Mouse (Mus musculus): ENCODE measurements around the gene Rps10.
A peak's percentile ranks its signal among the peaks of the same experiment; 100 is the strongest.

Gene Rps10

DNA sequence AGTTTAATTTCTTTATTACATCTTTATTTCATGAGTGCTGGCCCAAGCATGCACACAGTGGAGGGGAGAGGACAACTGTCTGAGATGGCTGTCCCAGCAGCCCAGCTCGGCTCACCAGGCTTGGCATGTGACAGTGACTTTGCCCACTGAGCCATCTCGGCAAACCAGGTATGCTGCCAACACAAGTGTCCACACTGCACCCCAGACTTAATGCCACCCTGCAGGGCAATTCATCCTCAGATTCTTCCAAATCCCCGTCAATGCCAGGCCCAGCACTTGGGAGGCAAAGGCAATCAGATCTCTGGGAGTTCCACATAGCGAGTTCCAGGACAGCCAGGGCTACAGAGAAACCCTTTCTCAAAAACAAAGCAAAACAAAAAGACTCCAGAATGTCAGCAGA is 23.5 kb downstream of the Rps10 start:
- DNase-seq (ENCODE audit: low spot score in 2 of 2) = no peak

GRCm38 (mm10) chr17:27611994-27612393 is 24.5 kb downstream of the Rps10 start:
- DNase-seq (ENCODE audit: low spot score in 2 of 2) = no peak

GRCm38 (mm10) chr17:27611519-27611884 is 25.0 kb downstream of the Rps10 start:
- DNase-seq (ENCODE audit: low spot score in 2 of 2) = no peak

- DNase-seq (ENCODE audit: low spot score in 2 of 2) = peak; percentile 83 to 91
Measured at GRCm38 (mm10) chr17:27610679-27611518, 25.6 kb downstream of the Rps10 start.

DNA sequence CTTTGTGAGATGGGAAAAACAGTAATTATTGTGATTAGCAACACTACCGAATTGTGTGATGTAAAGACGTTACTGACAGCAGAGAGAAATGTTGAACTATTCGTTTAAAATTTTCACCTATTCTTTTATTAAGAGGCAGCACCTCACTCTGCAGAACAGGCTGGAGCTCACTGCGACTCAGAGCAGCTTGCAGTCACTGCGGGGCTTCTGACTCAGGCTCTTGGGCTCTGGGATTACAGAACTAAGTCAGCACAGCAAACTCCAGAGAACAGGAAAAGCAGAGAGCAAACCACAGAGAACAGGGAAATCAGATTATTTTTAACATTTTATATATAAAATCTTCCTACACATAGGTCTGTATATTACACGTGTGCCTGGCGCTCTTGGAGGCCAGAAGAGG is 26.9 kb downstream of the Rps10 start:
- DNase-seq (ENCODE audit: low spot score in 2 of 2) = no peak

GRCm38 (mm10) chr17:27603522-27604234 is 32.8 kb downstream of the Rps10 start:
- DNase-seq (ENCODE audit: low spot score in 2 of 2) = peak in 1 of 2 experiments; percentile 54

- DNase-seq (ENCODE audit: low spot score in 2 of 2) = no peak
Measured at GRCm38 (mm10) chr17:27603036-27603435, 33.4 kb downstream of the Rps10 start.

- no peak for DNase-seq (ENCODE audit: low spot score in 2 of 2)
Measured at GRCm38 (mm10) chr17:27600869-27601268, 35.6 kb downstream of the Rps10 start.

DNA sequence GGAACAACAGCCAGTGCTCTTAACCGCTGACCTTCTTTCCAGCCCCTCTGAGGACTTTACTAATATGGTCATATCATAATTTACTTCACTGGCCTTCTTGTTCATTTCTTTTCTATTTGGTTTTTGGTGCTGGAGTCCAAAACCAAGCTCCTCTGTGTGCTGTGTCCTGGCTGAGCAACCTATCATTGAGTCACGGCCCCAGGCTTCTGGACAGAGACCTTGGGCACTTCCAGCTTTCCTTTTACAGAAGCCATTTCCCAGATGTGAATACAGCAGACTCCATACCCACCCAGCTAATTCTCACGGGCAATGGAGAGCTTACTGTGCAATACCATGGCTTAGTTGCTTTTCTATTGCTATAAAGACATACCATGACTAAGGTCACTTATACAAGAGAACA is 36.2 kb downstream of the Rps10 start:
- no peak for DNase-seq (ENCODE audit: low spot score in 2 of 2)

DNA sequence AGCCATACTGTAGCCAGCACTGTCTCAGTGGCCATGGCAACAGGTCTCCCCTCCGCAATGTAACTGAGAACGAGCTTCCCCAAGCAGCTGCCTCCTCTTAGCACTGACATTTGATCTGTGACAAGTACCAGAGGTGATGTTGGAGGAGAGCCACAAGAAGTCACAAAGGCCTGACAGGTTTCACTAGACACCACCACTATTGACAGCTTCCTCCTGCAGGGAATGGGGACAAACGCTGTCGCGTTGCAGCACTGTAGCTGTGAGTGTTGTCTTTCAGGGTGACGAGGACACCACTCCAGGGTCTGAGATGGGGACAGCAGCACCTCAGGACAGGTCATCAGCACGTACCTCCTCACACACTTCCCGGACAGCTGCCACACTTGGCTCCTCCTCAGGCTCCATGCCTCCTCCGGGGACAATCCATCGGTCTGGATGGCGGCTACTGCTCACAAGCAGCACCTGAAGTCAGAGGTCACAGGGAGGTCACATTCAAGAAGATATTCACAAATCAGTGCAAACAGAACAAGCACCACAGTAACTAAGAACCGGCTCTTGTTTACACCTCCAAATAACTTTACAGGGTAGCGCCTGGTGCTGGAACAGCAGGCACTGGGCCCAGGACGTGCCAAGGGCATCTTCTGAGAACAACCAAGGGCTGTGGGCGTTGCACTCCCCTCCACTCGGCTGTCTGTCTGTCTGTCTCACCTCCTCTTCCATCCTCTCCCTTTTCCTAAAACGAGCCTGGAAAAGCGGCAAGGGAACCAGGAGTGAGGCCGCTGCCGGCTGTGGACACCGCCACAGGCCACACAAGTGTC is 39.9 kb downstream of the Rps10 start:
- no peak for DNase-seq (ENCODE audit: low spot score in 2 of 2)

- no peak for DNase-seq (ENCODE audit: low spot score in 2 of 2)
Measured at GRCm38 (mm10) chr17:27595659-27596375, 40.7 kb downstream of the Rps10 start.

GRCm38 (mm10) chr17:27592565-27592910 is 43.9 kb downstream of the Rps10 start:
- DNase-seq (ENCODE audit: low spot score in 2 of 2) = no peak

DNA sequence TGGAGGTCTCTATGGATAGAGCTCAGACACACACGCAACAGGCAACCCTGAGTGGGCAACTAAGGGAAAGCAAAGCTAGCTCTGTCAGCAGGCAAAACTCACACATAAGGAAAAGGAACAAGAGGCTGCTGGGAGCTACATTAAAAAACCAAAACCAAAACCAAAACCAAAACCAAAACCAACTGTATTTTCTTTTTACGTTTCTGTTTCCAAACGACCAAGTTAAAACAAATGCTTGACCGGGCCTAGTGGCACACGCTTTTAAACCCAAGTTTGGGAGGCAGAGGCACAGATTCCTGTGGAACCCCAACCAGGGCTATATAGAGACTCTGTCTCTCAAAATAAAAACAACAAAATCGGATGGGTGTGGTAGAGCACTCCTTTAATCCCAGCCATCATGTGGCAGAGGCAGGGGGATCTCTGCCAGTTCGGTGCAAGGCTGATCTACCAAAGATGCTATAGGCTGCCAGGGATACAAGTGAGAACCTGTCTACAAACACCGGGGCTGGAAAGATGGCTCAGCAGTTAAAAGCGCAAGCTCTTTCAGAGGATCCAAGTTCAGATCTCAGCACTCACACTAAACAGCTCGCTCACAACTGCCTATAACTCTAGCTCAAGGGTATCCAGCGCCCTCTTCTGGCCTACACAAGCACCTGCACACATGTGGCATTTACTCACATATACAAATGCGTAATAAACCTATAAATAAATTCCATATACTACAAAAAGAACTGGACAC is 44.5 kb downstream of the Rps10 start:
- DNase-seq (ENCODE audit: low spot score in 2 of 2) = no peak

- DNase-seq (ENCODE audit: low spot score in 2 of 2) = no peak
Measured at GRCm38 (mm10) chr17:27588231-27588630, 48.2 kb downstream of the Rps10 start.

DNA sequence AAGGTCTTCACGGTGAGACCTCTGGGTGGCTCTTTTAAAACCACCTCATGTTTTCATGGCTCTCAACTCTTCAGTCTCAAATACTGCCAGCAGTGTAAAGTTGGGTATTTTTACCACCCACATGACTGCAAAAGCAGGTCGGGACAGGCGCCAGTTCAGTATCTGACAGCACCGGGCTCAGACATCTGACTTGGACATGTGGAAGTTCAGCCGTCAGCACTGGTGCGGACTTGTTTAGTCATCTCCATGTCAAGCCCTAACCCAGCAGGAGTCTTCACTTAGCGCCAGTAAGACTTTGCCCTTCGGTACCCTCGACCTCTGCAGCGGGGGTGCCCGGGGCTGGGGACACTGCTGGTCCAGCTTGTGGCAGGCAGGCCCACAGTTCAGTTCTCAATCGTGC is 49.2 kb downstream of the Rps10 start:
- no peak for DNase-seq (ENCODE audit: low spot score in 2 of 2)

DNA sequence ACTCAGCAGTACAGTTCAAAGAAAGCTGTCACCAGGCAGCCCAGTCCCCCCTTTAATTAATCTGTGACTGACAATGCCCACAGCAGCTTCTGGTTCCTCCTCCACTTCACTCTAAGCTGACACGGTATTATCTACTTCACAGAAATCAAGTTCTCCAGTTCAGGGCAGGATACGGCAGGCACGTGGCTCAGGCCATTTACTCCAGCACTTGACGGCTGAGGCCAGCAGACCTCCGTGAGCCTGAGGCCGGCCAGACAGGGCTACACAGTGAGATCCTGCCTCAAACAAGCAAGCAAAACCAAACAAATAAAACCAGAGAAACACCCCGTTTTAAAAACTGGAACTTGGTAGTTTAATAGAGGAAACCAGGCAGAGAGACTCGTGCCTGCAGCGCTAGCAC is 49.8 kb downstream of the Rps10 start:
- DNase-seq (ENCODE audit: low spot score in 2 of 2) = no peak

GRCm38 (mm10) chr17:27583185-27583894 is 53.1 kb downstream of the Rps10 start:
- no peak for DNase-seq (ENCODE audit: low spot score in 2 of 2)
